Mouse (Mus musculus) brown adipose tissue, adult 24 weeks (tissue): Measurements from ENCODE around the gene Rbks. TPM values are rescaled to one million over a fixed set of nuclear protein-coding genes. Genes with fewer than 3 reads are reported as not detected.
"Not testable (repeated sequence)": the region's sequence is repeated elsewhere in the genome, so short reads cannot be mapped to it uniquely, and the experiment has no call there.

ENCODE experiments used
- H3K27ac ChIP-seq: fragments of 200-500 bp; replicated peaks from 2 replicates; pipeline ENCODE4 v1.5.1; 2012; ENCODE audit warnings: low read depth, mild to moderate bottlenecking, low read length
- H3K4me1 ChIP-seq: fragments of 200-500 bp; 2 replicates; pipeline ENCODE4 v1.6.1; 2012; ENCODE audit warnings: low read length, mixed read lengths; ENCODE audit not compliant: control insufficient read depth, insufficient read depth, insufficient read length
- H3K4me3 ChIP-seq: fragments of 200-500 bp; 2 replicates; pipeline ENCODE4 v1.5.1; 2012; ENCODE audit warnings: low read depth, mild to moderate bottlenecking, low read length, moderate library complexity; ENCODE audit not compliant: insufficient read depth
- polyA plus RNA-seq: library from polyadenylated mRNA; stranded (reverse); fragments of >200 nt; gene quantifications from 2 replicates; pipeline ENCODE4 v1.2.4, GENCODE M21; 2012; ENCODE audit not compliant: missing spikeins, insufficient read depth, insufficient read length

The Rbks gene
- polyA plus RNA-seq, 1 experiment, result 5.5 TPM

DNA sequence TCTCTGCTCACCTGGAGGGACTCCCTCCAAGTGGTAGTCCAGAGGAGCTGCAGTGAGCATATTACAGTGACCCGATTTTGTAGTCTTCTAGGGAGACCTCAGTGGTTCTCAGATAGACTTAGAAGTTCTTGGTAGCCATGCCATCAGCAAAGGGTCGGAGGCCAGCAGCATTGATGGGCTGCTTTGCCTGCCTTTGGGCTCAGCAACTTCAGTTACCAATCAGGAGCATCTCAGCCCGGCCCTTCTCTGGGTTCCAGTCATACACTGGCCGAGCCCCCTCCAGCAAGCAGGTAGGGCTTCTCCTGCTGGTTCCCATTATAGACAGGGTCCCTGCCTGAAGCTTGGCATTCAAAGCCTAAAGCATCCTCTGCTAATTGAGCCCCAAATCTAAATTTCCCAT, 101.6 kb downstream of the Rbks start:
- Histone ChIP-seq H3K4me3 (no peak overlapping the region), H3K27ac (peak overlapping the region; percentile 76), H3K4me1 (peaks cover 4% of the 10 kb centered on the region)

DNA sequence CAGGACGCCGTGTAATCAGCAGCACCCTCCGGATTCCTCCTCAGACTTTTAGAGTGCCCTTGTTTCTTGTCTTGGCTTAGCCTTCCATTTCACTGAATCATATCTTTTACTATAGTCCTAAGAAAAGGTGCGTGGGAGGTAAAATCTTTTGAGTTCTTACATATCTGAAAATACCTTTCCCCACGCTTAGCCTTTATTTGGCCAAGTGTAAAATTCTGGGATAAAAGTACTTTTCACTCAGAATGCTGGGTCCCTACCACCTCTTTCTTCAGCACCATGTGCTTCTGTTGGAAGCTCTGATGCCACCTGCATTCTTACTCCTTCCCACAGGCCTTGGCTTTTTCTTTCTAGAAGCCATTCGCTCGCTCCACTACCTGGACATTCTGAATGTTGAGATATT, 106.3 kb downstream of the Rbks start:
- no peak overlapping the region for H3K27ac ChIP-seq
- H3K4me3 ChIP-seq, result no peak overlapping the region
- H3K4me1 ChIP-seq, result peaks cover 5% of the 10 kb centered on the region; the same call in 1 of the 2 replicates

DNA sequence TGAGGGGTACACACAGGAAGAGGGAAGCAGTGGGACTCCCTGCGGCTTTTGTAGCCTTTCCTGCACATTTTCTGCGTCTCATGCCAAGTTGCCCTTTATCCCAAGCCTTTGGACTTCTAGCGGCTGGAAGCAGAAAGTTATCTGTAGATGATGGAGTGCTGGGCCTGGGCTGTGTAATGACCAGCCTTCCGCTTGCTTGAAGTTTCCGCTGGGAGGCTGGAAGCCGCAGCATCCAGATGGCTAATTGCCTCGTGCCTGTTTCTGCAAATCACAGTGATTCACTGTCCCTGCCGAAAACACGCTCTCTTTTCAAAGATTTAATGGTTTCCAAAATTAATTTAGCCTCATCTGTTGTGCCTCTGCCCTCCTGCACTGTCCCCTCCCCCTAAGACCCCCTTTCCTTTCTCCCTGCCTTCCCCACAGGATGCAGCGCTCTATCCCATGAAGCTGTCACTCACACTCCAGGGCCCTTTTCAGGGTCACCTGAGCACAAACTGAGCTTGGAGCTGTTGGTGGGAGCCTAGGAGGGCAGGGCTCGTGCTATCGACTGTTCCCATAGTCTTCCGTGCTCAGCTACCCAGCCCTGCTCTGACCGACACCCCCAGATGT, 107.6 kb downstream of the Rbks start:
- Histone ChIP-seq H3K4me3 (no peak overlapping the region), H3K4me1 (peaks cover 5% of the 10 kb centered on the region; the same call in 1 of the 2 replicates), H3K27ac (no peak overlapping the region)

DNA sequence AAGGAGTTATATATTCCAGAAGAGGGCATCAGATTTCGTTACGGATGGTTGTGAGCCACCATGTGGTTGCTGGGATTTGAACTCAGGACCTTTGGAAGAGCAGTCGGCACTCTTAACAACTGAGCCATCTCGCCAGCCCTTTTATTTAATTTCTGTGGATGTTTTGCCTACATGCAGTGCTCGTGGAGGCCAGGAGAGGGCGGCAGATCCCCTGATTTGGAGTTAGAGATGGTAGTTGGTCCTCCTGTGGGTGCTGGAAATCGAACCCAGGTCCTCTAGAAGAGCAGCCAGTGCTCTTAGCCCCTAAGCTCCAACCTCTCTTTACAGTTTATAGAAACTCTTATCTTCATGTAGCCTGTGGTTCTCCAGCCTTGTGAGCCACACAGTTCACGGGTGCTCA, 108.8 kb downstream of the Rbks start:
- H3K4me3 ChIP-seq, H3K4me1 ChIP-seq, H3K27ac ChIP-seq: not testable (repeated sequence)

- Histone ChIP-seq H3K27ac (peak overlapping the region; percentile 41; the same call in 1 of the 2 replicates), H3K4me1 (peaks cover 5% of the 10 kb centered on the region; the same call in 1 of the 2 replicates), H3K4me3 (no peak overlapping the region)
Observed at GRCm38 (mm10) chr5:31588016-31588415, 109.4 kb downstream of the Rbks start.

GRCm38 (mm10) chr5:31585526-31585925, 111.9 kb downstream of the Rbks start:
- no peak overlapping the region for H3K4me3 ChIP-seq
- H3K27ac ChIP-seq, result no peak overlapping the region
- H3K4me1 ChIP-seq, result peaks cover 5% of the 10 kb centered on the region; the same call in 1 of the 2 replicates

DNA sequence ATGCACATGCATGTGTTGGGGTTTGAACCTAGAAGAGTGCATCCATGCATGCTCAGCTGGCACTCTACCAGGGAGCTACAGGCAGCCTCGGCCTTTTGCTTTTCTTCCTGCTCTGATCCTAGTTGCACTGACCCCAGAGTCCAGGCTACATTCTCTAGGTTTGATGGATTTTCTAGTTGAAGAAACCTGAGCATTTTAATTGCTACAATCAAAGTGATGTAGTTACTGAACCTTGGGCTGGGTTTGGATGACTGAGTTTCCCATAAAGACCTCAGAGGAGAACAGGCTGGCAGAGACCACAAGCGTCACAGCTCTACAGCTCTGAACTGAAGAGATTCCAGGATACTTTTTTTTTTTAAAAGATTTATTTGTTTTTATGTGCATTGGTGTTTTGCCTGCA, 114.2 kb downstream of the Rbks start:
- Histone ChIP-seq H3K4me1 (peaks cover 5% of the 10 kb centered on the region), H3K4me3 (no peak overlapping the region), H3K27ac (no peak overlapping the region)

DNA sequence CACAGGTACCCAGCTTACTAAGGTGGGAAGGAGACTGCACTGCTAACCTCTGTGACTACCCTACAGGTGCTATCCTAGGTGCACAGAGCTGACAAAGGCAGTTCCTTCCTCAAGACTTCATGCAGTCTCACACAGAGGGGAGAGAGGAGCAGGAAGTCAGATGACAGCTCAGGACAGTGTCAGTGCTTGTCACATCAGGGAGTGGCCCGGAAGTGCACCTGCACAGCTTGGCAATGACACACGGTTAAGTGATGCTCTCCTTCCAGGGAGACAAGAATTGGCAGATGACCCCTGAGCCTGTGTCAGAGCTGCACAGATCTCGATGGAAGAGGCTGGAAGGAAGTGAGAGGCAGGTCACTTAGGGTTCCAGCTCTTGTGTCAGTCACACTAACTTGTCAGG, 115.5 kb downstream of the Rbks start:
- Histone ChIP-seq H3K4me3 (no peak overlapping the region), H3K4me1 (no peaks in the 10 kb centered on the region; the same call in none of the 2 replicates), H3K27ac (no peak overlapping the region)

DNA sequence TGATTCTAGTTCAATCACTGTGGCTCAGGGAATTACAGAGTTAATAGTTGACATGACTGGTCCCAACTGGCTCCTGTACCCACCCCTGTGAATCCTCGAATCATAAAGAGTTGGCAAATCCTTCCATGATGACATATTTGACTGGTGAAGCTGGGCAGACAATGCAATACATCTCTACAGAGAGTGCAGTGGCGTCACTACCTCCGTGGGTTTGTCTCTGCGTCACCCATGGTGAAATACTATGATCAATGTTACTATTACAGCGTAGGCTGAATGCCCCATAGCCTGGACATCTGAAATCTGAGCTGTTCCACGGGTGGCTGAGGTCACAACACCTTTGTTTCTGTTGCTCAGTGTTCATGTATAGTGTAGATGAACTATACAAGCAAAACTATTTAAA, 116.2 kb downstream of the Rbks start:
- H3K4me1 ChIP-seq, result peaks cover 2% of the 10 kb centered on the region
- H3K27ac ChIP-seq, result no peak overlapping the region
- no peak overlapping the region for H3K4me3 ChIP-seq

- Histone ChIP-seq H3K4me1 (peaks cover 8% of the 10 kb centered on the region), H3K27ac (no peak overlapping the region)
Observed at GRCm38 (mm10) chr5:31576539-31576975, 120.9 kb downstream of the Rbks start.

More at GRCm38 (mm10) chr5:31576539-31576975, 120.9 kb downstream of the Rbks start:
- H3K4me3 ChIP-seq, result no peak overlapping the region

Other genes with a start within 250 kb of the Rbks start
- gene Zfp512, start 245.2 kb downstream of the Rbks start, polyA plus RNA-seq, result 5.0 and 6.7 TPM in 2 replicates
- gene 4930548H24Rik, start 211.9 kb downstream of the Rbks start, polyA plus RNA-seq, result not detected in 2 replicates
- 13.1 and 18.8 TPM in 2 replicates for gene Gpn1, start 202.9 kb downstream of the Rbks start, polyA plus RNA-seq
- 15.2 and 18.4 TPM in 2 replicates for gene Slc4a1ap, start 170.6 kb downstream of the Rbks start, polyA plus RNA-seq
- 11.2 and 11.5 TPM in 2 replicates for gene Supt7l, start 169.8 kb downstream of the Rbks start, polyA plus RNA-seq
- 464 and 474 TPM in 2 replicates for gene Mrpl33, start 100.7 kb downstream of the Rbks start, polyA plus RNA-seq
- gene Babam2, start 57 bp upstream of the Rbks start, polyA plus RNA-seq, result 70.1 and 71.0 TPM in 2 replicates